Mouse (Mus musculus): ENCODE measurements at regions not wholly inside any gene's neighbourhood (a gene's known extent, or its start where the extent isn't known, plus 50 kb on each side); places are given as distances from the start of the nearest gene placed in this dataset.

DNA sequence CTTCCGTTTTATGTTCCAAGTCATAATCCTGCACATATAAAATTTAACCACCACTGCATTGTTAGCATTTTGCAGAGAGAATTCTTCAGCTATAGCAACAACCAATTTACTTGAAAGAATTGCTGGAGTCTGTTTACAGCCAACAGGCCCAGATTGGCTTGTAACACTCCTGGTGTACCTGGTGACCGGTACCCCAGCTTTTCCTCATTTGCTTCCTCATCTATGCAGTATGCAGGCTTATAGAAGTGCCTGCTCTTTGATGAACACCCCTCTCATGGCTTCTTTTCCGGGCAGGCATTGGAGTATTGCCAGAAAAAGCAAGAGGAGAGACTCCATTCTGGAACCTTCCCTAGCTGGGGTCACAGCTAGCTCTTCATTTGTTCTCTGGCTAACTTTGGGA, 75.8 kb downstream of the Tmem114 start:
- no peak for TF ChIP-seq POLR2A (IDR thresholded peaks at IDR 0.05; ENCODE audit: extremely low read depth, insufficient read depth, low read length)
- no peak for TF ChIP-seq CTCF (IDR thresholded peaks at IDR 0.05; ENCODE audit: extremely low read depth, insufficient read depth, low read length)
